Mouse (Mus musculus): ENCODE results near the gene Btbd16. TPM values are rescaled to one million over a fixed set of nuclear protein-coding genes. Genes with fewer than 3 reads are reported as not detected.

The Btbd16 gene
- polyA plus RNA-seq, 1 experiment from 2014 or later: not detected

DNA sequence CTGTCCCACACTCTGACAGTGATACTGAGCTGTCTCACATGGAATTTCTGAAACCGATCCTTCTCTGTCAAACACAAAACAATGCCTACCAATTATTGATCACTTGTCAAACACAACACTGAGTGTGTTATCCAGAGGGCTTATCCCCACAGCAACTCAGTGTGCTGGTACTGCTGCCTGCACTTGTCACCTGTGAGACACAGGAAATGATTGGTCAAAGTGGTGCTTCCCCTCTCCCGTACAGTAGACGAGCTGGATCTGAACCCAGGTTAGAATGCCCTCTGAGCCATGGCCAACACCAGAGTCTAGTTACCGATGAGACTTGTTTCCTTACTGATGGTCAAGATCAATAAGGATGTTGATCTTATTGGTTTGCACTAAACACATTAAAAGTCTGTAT lies 27.9 kb downstream of the Btbd16 start:
- no peaks in the 10 kb centered on the region for H3K36me3 ChIP-seq

DNA sequence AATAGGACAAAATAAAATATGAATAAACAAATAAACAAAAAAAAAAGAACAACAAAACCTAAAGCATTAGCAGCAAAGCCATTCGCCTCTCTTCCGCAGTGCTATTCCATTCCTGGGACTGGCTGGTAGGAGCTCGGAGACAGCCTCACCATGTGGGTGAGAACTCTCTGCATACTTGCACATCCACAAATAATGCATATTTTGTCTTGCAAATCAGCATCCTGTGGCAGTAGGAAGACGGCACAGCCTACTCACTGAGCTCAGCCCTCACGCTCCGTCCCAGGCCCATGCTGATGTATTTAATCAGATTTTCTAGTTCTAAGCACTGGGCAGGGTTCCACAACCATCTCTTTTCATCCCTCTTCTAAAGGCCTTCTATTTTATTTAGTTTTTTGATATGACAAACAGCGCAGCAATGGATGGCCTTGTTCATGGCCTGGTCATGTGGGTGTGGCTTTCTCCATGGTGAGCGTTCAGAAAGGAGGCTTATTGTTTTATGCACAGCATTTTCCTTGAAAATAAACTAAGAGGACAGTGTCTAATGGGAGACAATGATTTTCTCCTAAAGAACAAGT lies 29.5 kb downstream of the Btbd16 start:
- 91% methylated on average over 8 of the region's 8 CpGs for WGBS

More for the DNA sequence above, 27.9 kb downstream of the Btbd16 start:
- Histone ChIP-seq H3K9ac (no peak overlapping the region), H3K4me1 (peaks cover 2% of the 10 kb centered on the region; the same call in 1 of the 2 replicates), H3K27me3 (no peaks in the 10 kb centered on the region), H3K4me3 (replicated peaks) (no peak overlapping the region), H3K27ac (no peak overlapping the region), H3K4me2 (no peak overlapping the region), H3K9me3 (replicated peaks) (no peaks in the 10 kb centered on the region)
- 88% methylated on average over 4 of the region's 4 CpGs for WGBS
- no peak for ATAC-seq (replicated peaks; ENCODE audit: low FRiP score)

DNA sequence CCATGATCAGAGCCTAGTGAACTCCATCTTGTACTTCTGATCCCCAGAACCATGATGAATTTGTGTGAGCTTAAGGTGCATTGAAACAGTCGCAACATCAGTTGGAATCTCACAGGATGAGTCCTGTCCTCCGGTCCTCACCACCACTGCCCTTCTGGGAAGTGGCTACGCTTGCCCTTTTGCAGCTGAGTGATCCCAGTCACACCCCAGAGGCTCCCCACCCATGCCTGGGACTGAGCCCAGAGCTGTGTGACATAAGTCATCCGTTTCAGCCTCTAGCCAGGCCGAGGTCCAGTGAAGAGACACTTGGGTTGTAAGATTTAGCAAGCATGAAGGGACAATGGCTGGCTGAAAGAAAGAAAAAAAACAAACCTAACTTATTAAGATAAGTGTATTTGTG lies 31.1 kb downstream of the Btbd16 start:
- no peak for ATAC-seq (replicated peaks; ENCODE audit: low FRiP score)
- Histone ChIP-seq H3K4me3 (replicated peaks) (no peak overlapping the region), H3K4me2 (no peak overlapping the region), H3K9ac (no peak overlapping the region), H3K27ac (no peak overlapping the region), H3K4me1 (peaks cover 14% of the 10 kb centered on the region), H3K9me3 (replicated peaks) (no peaks in the 10 kb centered on the region), H3K27me3 (no peaks in the 10 kb centered on the region), H3K36me3 (no peaks in the 10 kb centered on the region)
- WGBS: 49% methylated on average over 5 of the region's 5 CpGs

More for the DNA sequence above, 29.5 kb downstream of the Btbd16 start:
- ATAC-seq (replicated peaks; ENCODE audit: low FRiP score): no peak
- no peak overlapping the region for H3K27ac ChIP-seq
- H3K27me3 ChIP-seq: no peaks in the 10 kb centered on the region
- no peak overlapping the region for H3K9ac ChIP-seq
- no peaks in the 10 kb centered on the region for H3K36me3 ChIP-seq
- no peak overlapping the region for H3K4me2 ChIP-seq
- H3K9me3 ChIP-seq (replicated peaks): no peaks in the 10 kb centered on the region
- H3K4me3 ChIP-seq (replicated peaks): no peak overlapping the region
- H3K4me1 ChIP-seq: peaks cover 7% of the 10 kb centered on the region; the same call in 1 of the 2 replicates

DNA sequence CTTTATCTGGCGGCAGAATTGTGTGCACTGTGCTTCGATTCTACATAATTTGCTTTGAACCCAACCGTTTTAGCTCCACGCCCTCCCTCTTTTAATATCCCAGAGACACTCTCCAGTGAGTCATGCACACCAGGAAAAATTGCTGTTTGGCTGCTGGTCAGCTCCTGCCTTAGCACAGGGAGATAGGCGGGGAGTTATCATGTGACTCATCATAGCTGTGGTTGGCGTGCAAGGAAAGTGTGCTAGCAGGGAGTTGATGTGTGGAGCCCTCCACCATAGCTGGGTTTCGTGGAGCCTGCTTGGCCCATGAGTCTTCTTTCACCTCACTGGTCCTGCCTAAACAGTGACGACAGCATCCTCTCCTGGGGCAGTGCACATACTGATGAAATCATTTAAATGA lies 33.9 kb downstream of the Btbd16 start:
- H3K9me3 ChIP-seq (replicated peaks): no peaks in the 10 kb centered on the region
- no peak overlapping the region for H3K27ac ChIP-seq
- H3K27me3 ChIP-seq: no peaks in the 10 kb centered on the region
- no peaks in the 10 kb centered on the region for H3K36me3 ChIP-seq
- H3K4me1 ChIP-seq: peaks cover 14% of the 10 kb centered on the region
- ATAC-seq (replicated peaks; ENCODE audit: low FRiP score): no peak
- H3K4me2 ChIP-seq: no peak overlapping the region
- H3K9ac ChIP-seq: no peak overlapping the region
- 83% methylated on average over 8 of the region's 8 CpGs for WGBS
- no peak overlapping the region for H3K4me3 ChIP-seq (replicated peaks)

GRCm38 (mm10) chr7:130808694-130809093 lies 34.8 kb downstream of the Btbd16 start:
- no peaks in the 10 kb centered on the region for H3K9me3 ChIP-seq (replicated peaks)
- H3K4me2 ChIP-seq: no peak overlapping the region
- H3K4me1 ChIP-seq: peaks cover 14% of the 10 kb centered on the region
- no peak overlapping the region for H3K4me3 ChIP-seq (replicated peaks)
- H3K27ac ChIP-seq: no peak overlapping the region
- H3K9ac ChIP-seq: no peak overlapping the region
- no peaks in the 10 kb centered on the region for H3K36me3 ChIP-seq
- no peak for ATAC-seq (replicated peaks; ENCODE audit: low FRiP score)
- no peaks in the 10 kb centered on the region for H3K27me3 ChIP-seq
- WGBS: 37% methylated on average over 6 of the region's 6 CpGs

DNA sequence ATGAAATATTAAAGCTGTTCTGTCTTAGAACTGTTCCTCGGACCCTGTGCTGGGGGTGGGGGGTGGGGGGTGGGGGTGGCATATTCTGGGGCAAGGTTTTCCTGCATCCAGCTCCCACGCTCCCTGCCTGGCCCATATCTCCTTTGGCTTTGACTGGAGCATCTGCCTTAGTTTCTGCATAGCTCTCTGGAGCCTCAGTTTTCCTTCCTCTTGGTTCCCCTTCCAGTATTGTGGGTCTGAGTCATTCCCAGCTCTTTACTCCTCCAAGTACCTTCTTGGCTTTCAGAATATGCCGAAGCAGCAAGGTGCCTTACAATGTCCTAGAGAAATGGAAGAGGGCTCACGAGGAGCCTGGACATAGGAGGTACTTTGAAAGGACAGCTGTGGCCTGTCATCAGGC lies 36.4 kb downstream of the Btbd16 start:
- Histone ChIP-seq H3K9me3 (replicated peaks) (no peaks in the 10 kb centered on the region), H3K4me1 (peaks cover 11% of the 10 kb centered on the region), H3K4me2 (no peak overlapping the region), H3K27me3 (no peaks in the 10 kb centered on the region), H3K9ac (no peak overlapping the region), H3K36me3 (no peaks in the 10 kb centered on the region), H3K4me3 (replicated peaks) (no peak overlapping the region), H3K27ac (no peak overlapping the region)
- ATAC-seq (replicated peaks; ENCODE audit: low FRiP score): no peak
- 67% methylated on average over 4 of the region's 4 CpGs for WGBS

GRCm38 (mm10) chr7:130812407-130812806 lies 38.5 kb downstream of the Btbd16 start:
- Histone ChIP-seq H3K4me2 (0 out of 2 replicates have a peak overlapping the region, but pooled peaks have one; percentile 23), H3K27me3 (no peaks in the 10 kb centered on the region), H3K9ac (no peak overlapping the region), H3K36me3 (no peaks in the 10 kb centered on the region), H3K9me3 (replicated peaks) (no peaks in the 10 kb centered on the region), H3K4me3 (replicated peaks) (no peak overlapping the region), H3K4me1 (peaks cover 11% of the 10 kb centered on the region), H3K27ac (no peak overlapping the region)
- 47% methylated on average over 16 of the region's 16 CpGs for WGBS
- ATAC-seq (replicated peaks; ENCODE audit: low FRiP score): no peak

GRCm38 (mm10) chr7:130815601-130816000 lies 41.7 kb downstream of the Btbd16 start:
- WGBS: 97% methylated on average over 10 of the region's 10 CpGs
- no peak for ATAC-seq (replicated peaks; ENCODE audit: low FRiP score)
- Histone ChIP-seq H3K27ac (no peak overlapping the region), H3K9ac (no peak overlapping the region), H3K27me3 (no peaks in the 10 kb centered on the region), H3K4me1 (no peaks in the 10 kb centered on the region), H3K4me2 (no peak overlapping the region), H3K36me3 (no peaks in the 10 kb centered on the region), H3K9me3 (replicated peaks) (no peaks in the 10 kb centered on the region), H3K4me3 (replicated peaks) (no peak overlapping the region)

- H3K9ac ChIP-seq: no peak overlapping the region
- no peaks in the 10 kb centered on the region for H3K4me1 ChIP-seq
- H3K36me3 ChIP-seq: no peaks in the 10 kb centered on the region
- no peaks in the 10 kb centered on the region for H3K9me3 ChIP-seq (replicated peaks)
- no peaks in the 10 kb centered on the region for H3K27me3 ChIP-seq
- WGBS: 84% methylated on average over 7 of the region's 7 CpGs
- no peak overlapping the region for H3K4me2 ChIP-seq
- no peak overlapping the region for H3K4me3 ChIP-seq (replicated peaks)
- H3K27ac ChIP-seq: no peak overlapping the region
- ATAC-seq (replicated peaks; ENCODE audit: low FRiP score): no peak
Observed at GRCm38 (mm10) chr7:130816243-130816642, 42.4 kb downstream of the Btbd16 start.

DNA sequence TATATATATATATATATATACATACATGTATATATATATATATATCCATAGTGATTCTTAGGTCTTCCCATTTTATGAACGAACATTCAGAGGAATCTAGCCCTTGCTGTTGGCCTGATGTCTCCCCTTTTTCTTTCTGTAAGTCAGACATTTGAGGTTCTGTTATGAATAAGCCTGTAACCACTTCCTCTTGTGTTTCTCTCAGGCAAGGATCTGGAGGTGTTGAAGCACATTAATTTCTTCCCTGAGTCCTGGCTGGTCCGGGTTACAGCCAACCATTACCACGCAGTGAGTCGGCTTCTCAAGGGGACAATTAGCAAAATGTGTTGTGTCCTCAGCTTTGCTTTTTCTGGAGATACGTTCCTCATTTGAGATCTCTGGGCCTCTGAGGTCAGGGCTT lies 44.9 kb downstream of the Btbd16 start:
- H3K27ac ChIP-seq: no peak overlapping the region
- no peaks in the 10 kb centered on the region for H3K4me1 ChIP-seq
- no peak overlapping the region for H3K4me3 ChIP-seq (replicated peaks)
- H3K36me3 ChIP-seq: no peaks in the 10 kb centered on the region
- no peak overlapping the region for H3K4me2 ChIP-seq
- no peak overlapping the region for H3K9ac ChIP-seq
- no peaks in the 10 kb centered on the region for H3K27me3 ChIP-seq
- H3K9me3 ChIP-seq (replicated peaks): no peaks in the 10 kb centered on the region
- ATAC-seq (replicated peaks; ENCODE audit: low FRiP score): no peak
- WGBS: 79% methylated on average over 5 of the region's 5 CpGs

DNA sequence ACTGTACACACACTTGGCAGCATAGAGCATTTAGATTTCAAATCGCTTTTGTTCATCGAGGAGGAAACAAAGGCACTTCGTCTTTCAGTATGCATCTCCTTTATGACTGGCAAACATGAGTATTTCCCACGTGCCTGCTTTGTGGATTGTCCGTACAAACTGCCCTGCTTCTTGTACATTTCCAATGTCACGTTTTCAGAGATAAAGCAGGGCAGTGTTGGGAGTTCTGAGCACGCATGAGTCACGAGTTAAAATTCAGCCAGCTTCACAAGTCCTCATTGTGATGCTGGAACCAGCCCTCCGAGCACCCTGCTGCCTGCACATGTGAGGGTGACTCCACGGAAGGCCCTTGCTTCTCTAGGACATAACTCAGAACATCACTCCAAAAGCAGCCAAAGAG lies 45.8 kb downstream of the Btbd16 start:
- no peak overlapping the region for H3K9ac ChIP-seq
- H3K4me3 ChIP-seq (replicated peaks): no peak overlapping the region
- H3K27me3 ChIP-seq: no peaks in the 10 kb centered on the region
- 69% methylated on average over 10 of the region's 10 CpGs for WGBS
- no peak overlapping the region for H3K4me2 ChIP-seq
- no peaks in the 10 kb centered on the region for H3K4me1 ChIP-seq
- no peaks in the 10 kb centered on the region for H3K9me3 ChIP-seq (replicated peaks)
- no peaks in the 10 kb centered on the region for H3K36me3 ChIP-seq
- H3K27ac ChIP-seq: no peak overlapping the region
- no peak for ATAC-seq (replicated peaks; ENCODE audit: low FRiP score)

- H3K36me3 ChIP-seq: no peaks in the 10 kb centered on the region
- no peak overlapping the region for H3K27ac ChIP-seq
- H3K4me3 ChIP-seq (replicated peaks): no peak overlapping the region
- ATAC-seq (replicated peaks; ENCODE audit: low FRiP score): no peak
- 73% methylated on average over 9 of the region's 9 CpGs for WGBS
- 0 out of 2 replicates have a peak, but pooled peaks cover 5% of the 10 kb centered on the region for H3K4me1 ChIP-seq
- no peak overlapping the region for H3K9ac ChIP-seq
- no peak overlapping the region for H3K4me2 ChIP-seq
- 0 out of 2 replicates have a peak, but pooled peaks cover 4% of the 10 kb centered on the region for H3K27me3 ChIP-seq
- H3K9me3 ChIP-seq (replicated peaks): no peaks in the 10 kb centered on the region
Observed at GRCm38 (mm10) chr7:130823992-130824391, 50.1 kb downstream of the Btbd16 start.

DNA sequence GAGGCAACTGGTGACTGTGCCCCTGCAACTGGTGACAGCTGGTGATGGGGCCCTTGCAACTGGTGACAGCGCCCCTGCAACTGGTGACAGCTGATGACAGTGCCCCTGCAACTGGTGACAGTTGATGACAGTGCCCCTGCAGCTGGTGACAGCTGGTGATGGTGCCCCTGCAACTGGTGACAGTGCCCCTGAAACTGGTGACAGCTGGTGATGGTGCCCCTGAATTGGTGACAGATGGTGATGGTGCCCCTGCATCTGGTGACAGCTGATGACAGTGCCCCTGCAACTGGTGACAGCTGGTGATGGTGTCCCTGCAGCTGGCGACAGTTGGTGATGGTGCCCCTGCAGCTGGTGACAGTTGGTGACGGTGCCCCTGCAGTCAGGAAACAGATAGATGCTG lies 52.5 kb downstream of the Btbd16 start:
- ATAC-seq (replicated peaks; ENCODE audit: low FRiP score): no peak
- H3K27me3 ChIP-seq: 0 out of 2 replicates have a peak, but pooled peaks cover 4% of the 10 kb centered on the region
- 77% methylated on average over 3 of the region's 3 CpGs for WGBS
- H3K27ac ChIP-seq: no peak overlapping the region
- no peak overlapping the region for H3K4me2 ChIP-seq
- H3K9me3 ChIP-seq (replicated peaks): no peaks in the 10 kb centered on the region
- no peak overlapping the region for H3K4me3 ChIP-seq (replicated peaks)
- H3K4me1 ChIP-seq: 0 out of 2 replicates have a peak, but pooled peaks cover 5% of the 10 kb centered on the region
- no peaks in the 10 kb centered on the region for H3K36me3 ChIP-seq
- no peak overlapping the region for H3K9ac ChIP-seq

All from kidney, embryonic 15.5 days (tissue).